Mouse (Mus musculus) embryo, embryonic 10.5 days (tissue): ENCODE results near the gene Fhod1.
A peak's percentile ranks its signal among the peaks of the same experiment; 100 is the strongest.

Source experiments
- DNase-seq: peaks from one replicate; pipeline ENCODE4 v3.0.0-alpha.2; 2015; ENCODE audit warnings: low spot score

The Fhod1 gene

GRCm38 (mm10) chr8:105348450-105349095 lies 820 bp upstream of the Fhod1 start, which contains the start of gene Slc9a5:
Gene Slc9a5 (plus strand): TSS chr8:105348843.
- peak; percentile 89 for DNase-seq

- peak; percentile 71 for DNase-seq
Measured at GRCm38 (mm10) chr8:105346611-105347427, 934 bp downstream of the Fhod1 start.

GRCm38 (mm10) chr8:105345061-105345975 lies 2.4 kb downstream of the Fhod1 start:
- no peak for DNase-seq

GRCm38 (mm10) chr8:105343791-105344574 lies 3.8 kb downstream of the Fhod1 start:
- no peak for DNase-seq

GRCm38 (mm10) chr8:105342768-105343167 lies 5.0 kb downstream of the Fhod1 start:
- DNase-seq, result no peak

- no peak for DNase-seq
Measured at GRCm38 (mm10) chr8:105341399-105341798, 6.4 kb downstream of the Fhod1 start.

GRCm38 (mm10) chr8:105339886-105340635 lies 7.7 kb downstream of the Fhod1 start:
- no peak for DNase-seq

GRCm38 (mm10) chr8:105338992-105339391 lies 8.8 kb downstream of the Fhod1 start:
- no peak for DNase-seq

- DNase-seq, result no peak
Measured at GRCm38 (mm10) chr8:105336373-105337130, 11.2 kb downstream of the Fhod1 start.

GRCm38 (mm10) chr8:105332523-105332922 lies 15.2 kb downstream of the Fhod1 start:
- no peak for DNase-seq

- no peak for DNase-seq
Measured at GRCm38 (mm10) chr8:105331931-105332330, 15.8 kb downstream of the Fhod1 start.

GRCm38 (mm10) chr8:105331469-105331868 lies 16.3 kb downstream of the Fhod1 start:
- no peak for DNase-seq

GRCm38 (mm10) chr8:105330325-105330724 lies 17.4 kb downstream of the Fhod1 start:
- no peak for DNase-seq

GRCm38 (mm10) chr8:105326968-105327367 lies 20.8 kb downstream of the Fhod1 start:
- DNase-seq, result no peak

GRCm38 (mm10) chr8:105326141-105326672 lies 21.5 kb downstream of the Fhod1 start, which contains the start of the genes Lrrc29 and Tmem208:
Gene Lrrc29 (minus strand): TSS chr8:105326278.
Gene Tmem208 (plus strand): TSS chr8:105326354.
- peak; percentile 98 for DNase-seq

- DNase-seq, result peak; percentile 61
Measured at GRCm38 (mm10) chr8:105325641-105326093, 22.1 kb downstream of the Fhod1 start.

GRCm38 (mm10) chr8:105323183-105323582 lies 24.6 kb downstream of the Fhod1 start:
- DNase-seq, result no peak

- no peak for DNase-seq
Measured at GRCm38 (mm10) chr8:105318662-105319190, 29.0 kb downstream of the Fhod1 start.

GRCm38 (mm10) chr8:105317941-105318340 lies 29.8 kb downstream of the Fhod1 start:
- no peak for DNase-seq
